Mouse (Mus musculus) adrenal gland, adult (tissue): ENCODE data around the gene Tfeb.
A peak's percentile ranks its signal among the peaks of the same experiment; 100 is the strongest.

Source experiments
- DNase-seq, 2 experiments: peaks; one replicate each; pipeline ENCODE4 v3.0.0; 2022 to 2023; ENCODE audit warnings: low spot score in 1 of 2; ENCODE audit not compliant: inconsistent age in 2 of 2

The Tfeb gene

GRCm38 (mm10) chr17:47831161-47831560 lies 94.3 kb downstream of the Tfeb start:
- DNase-seq = no peak

GRCm38 (mm10) chr17:47831772-47832171 lies 94.9 kb downstream of the Tfeb start:
- DNase-seq = no peak

GRCm38 (mm10) chr17:47832501-47833028 lies 95.7 kb downstream of the Tfeb start:
- no peak for DNase-seq

- peak; percentile 41 to 60 for DNase-seq
Measured at GRCm38 (mm10) chr17:47833029-47833627, 96.3 kb downstream of the Tfeb start.

- peak in 1 of 2 experiments; percentile 43 for DNase-seq
Measured at GRCm38 (mm10) chr17:47833628-47834481, 97.0 kb downstream of the Tfeb start.

GRCm38 (mm10) chr17:47834482-47834767 lies 97.6 kb downstream of the Tfeb start, which contains the start of gene Mdfi:
Mdfi (minus strand) TSS chr17:47834691.
- no peak for DNase-seq

GRCm38 (mm10) chr17:47837808-47838207 lies 101.0 kb downstream of the Tfeb start:
- no peak for DNase-seq

GRCm38 (mm10) chr17:47841521-47841920 lies 104.7 kb downstream of the Tfeb start:
- DNase-seq = peak in 1 of 2 experiments; percentile 45
